Mouse (Mus musculus): ENCODE data around the gene Smoc2. TPM values are rescaled to one million over a fixed set of nuclear protein-coding genes. Genes with fewer than 3 reads are reported as not detected.
A peak's percentile ranks its signal among the peaks of the same experiment; 100 is the strongest.

Gene Smoc2
- total RNA-seq (2022) = 10 to 100 TPM; 29.1 to 46.6 (median 31.3) TPM

DNA sequence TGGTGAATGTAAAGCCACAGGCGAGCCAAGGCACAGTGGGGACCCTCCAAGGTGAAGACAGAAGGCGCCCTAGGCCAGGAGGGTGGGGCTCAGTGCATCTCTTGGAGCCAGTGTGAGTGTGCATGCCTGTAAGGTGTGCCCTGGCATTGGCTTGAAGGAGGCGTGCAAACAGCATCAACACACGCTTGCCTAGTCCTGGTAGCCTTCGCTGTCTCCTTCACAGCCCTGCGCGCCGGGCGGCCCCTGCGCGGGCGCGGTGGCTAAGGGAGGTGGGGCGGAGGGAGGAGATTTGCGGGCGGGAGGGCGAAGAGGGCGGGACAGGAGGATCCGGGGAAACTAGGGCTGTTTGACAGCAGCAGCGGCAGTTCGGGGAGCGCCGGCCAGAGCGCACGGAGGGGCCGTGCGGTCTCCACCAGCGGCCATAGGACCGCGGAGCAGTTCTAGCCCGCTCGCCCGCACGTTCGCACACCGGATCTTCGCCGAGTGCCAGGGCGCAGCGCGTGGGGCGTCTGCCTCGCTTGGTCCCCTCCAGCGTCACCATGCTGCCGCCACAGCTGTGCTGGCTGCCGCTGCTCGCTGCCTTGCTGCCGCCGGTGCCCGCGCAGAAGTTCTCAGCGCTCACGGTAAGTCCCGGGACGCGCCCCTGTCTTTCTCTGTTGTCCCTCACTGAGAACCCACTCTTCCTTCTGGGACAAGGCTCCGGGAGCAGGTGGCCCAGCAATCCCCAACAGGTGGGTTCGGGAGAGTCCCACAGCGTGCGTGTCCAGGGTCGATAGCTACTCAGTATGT is at the start of gene Smoc2:
TSS of gene Smoc2 (plus strand) at position 330 of the 789 bp plus-strand sequence.
- no peak for DNase-seq

DNA sequence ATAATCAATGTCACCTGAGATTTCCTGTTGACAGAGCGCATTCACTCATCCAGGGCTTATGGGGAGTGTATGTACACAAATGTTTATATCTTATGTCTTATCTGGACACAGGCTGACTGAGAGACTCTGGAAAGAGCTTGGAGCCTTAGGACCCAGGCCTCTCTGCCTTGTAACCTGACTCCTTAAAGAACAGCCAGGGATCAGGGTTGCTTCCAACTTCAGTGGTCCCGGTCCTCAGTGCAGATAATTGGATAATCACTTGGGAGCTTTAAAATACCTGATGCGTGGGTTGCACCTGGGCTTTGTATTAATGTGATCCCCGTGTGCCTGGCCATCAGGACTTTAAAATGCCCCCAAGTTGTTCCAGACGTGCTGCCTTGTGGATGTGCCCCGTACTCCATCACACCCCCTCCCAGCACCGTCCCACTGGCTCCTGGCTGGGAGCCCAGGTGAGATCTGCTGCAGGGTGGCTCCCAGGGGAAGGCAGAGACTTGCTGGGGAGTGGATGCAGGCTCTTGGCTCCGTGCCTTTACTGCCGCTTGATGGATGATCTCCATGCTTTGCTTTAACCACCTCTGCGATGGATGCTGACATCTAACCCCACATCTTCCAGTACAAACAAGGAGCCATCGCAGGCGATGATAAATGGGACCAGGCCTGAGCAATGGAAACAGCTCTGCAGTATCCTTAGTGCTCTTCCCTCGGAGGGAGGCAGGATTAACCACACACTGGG is 48.4 kb upstream of the Smoc2 start:
- DNase-seq = no peak

DNA sequence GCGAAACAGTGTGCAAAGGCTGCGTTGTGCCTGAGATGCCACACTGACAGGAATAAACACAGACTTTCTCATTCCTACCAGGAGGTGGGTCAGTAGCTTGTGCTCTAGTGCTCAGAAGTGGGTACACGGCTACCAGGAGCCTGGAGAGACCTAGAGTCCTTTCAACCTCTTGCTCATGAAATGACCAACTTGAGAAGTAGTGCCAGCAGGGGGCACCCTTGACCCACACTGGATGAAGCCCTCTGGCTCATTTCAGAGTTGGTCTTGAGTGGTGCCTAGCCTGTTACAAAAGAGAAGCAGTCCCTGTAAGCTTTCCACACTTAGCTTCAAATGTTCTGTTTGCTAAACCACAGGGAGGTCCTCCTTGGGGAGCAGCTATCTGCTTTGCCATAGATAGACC is 46.7 kb upstream of the Smoc2 start:
- DNase-seq = peak; percentile 35

DNA sequence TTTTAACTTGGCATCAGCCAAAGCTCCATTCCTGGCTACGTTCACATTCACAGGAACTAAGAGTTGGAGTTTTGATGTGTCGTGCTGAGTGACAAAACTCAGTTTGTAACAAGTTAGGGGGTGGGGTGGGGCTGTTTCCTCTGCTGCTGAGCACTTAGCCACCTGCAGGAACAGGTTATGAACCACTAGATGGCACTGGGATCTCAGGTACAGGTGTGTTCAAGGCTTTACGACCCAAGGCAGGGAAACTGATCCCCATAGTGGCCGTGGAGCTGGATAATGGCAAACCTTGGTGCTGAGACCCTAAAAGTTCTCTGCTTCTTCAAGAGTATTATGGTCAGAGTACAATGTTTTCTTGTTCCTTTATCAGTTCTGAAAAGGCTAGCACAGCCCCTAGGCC is 45.6 kb upstream of the Smoc2 start:
- DNase-seq = no peak

DNA sequence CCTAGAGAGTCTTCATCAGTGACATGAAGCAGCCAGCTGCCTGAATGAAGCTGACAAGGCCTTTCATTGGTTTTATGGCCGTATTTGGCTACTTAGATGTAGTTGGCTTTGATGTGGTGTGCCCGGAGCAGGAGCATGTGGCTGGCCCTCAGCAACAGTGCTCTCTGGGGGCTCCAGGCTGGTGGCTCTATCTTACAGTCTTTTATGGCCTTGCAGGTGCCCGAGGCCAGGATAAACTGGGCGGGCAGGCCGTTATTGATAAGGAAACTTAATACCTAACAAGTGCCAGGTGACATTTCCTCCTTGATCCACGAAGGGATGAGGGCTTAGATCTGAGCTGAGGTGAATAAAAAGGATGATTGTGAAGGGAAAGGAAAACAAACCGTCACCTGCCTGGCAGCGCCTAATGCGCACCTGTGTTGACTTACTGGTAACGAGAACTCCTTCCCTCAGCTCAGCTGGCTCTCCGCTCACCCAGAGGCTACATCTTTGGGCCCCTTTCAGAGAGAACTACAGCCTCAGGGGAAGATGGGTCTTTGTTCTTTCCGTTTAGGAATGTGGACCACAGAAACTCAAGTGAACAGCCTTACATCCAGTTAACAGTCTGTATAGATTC is 44.4 kb upstream of the Smoc2 start:
- no peak for DNase-seq

DNA sequence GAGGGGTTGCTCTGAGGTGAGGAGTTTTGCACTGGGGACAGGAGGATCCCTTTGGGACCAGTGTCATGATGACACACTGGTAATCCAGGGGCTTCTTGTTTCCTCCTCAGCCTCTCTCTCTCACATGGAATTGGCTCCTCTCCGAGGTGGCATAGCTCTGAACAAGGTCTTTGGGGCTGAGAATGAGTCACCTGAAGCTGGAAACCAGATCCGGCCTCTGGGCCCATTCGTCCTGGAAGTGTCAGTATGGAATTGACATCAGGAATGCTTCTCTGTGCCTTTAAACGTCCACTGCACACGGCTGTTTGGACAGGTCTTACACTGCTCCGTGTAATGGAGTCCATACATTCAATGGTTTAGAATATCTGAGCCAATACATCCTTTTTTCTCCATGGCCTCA is 42.2 kb upstream of the Smoc2 start:
- DNase-seq = no peak

DNA sequence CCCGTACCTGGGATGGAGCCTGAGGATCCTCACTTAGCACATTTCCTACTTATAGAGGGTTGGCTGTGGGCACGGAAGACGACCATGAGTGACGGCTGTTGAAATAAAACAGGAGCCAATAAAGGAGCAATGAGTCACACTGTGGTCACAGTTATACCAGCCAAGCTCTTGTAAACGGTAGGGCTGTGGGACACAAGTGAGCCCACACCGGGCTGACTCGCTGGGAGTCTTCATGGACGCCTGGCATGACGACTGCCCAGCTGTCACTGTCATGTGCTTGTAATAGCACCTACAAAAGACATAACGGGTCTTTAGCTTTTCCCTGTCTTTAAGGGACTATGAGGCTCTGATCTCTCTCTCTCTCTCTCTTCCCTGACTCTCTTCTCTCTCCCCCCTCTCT is 39.3 kb upstream of the Smoc2 start:
- no peak for DNase-seq

DNA sequence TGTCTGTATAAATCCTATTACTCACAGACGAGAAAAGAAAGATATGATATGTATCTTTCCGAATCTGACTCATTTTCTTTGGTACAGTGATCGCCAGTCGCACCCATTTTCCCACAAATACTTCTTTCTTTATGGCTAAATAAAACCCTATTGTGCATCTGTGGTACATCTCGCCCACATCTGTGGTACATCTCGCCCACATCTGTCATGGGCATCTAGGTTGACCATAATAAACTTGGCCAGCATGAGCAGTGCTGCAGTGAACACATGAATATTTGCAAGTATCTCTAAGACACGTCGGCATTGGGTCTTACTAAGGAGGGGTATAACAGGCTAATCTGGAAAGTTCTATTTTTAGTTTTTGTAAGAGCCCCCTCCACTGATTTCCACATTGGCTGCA is 36.7 kb upstream of the Smoc2 start:
- no peak for DNase-seq

DNA sequence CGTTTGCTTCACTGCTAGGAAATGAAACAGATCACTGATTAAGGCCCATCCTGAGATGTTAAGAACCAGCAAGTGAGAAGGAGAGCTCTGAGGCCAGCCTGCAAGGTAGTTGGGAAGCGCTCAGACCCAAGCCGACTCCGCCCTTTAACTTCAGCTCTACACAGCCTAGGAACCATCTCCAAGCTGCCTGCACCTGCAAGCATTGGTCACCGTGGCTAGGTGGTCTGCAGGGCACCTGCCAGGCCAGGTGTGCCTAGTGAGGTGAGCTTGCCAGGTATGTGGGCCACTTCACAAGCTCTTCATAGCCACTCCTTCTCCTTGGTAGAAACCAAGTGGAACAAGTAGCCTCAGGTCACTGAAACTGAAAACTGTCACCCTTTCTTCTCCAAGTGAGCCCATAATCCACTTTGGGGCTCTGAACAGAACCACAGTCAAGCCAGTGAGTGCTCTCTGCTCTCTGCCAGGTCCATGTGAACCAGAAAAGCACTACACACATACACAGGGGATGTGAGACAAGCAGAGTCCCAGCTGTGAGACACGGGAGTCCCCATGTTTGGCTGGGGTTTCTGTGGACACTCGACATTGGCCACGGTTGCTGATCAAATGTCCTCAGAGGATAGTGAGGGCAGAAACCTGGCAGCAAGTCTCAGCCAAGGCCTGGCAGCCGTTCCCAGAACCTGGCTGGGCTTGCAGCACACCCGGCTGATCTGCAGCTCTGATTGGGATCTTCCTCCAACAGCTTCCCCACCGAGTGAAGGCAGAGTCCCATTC is 34.9 kb upstream of the Smoc2 start:
- DNase-seq = no peak

DNA sequence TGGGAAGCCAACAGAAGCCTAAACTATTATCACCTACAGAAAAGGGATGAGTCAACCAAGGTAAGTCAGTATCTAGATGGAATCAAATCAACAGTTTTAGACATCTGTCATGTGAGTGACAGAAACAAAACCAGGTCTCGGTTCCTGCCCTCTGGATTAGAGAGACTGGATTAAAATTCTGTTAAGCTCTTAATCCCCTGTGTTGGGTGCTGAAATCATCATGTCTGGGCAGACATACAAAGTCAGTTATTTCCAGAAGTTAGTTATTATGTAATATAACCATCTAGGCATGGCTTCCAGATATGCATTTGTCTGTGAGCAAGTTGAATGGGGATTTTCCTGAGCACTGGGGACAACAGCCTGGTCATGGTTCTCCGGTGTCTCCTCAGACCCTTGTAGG is 33.0 kb upstream of the Smoc2 start:
- DNase-seq = no peak

DNA sequence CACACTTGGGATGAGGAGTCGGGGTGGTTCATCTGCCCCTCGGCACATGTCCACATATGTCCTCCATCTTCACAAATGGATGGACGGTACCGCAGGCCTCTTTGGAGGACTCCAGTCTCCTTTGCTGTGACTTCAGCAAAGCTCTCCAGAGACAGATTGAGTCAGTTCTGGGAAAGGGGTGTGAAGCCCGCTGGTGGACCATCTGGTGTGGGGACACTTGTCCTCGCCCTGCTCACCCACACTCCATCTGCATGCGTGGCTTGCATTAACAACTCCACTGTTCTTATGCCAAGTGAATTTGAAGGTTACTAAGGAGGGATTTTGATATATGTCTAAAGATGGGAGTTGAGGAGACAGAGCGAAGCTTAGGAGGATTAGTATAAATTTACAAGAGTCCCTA is 31.4 kb upstream of the Smoc2 start:
- DNase-seq = no peak

DNA sequence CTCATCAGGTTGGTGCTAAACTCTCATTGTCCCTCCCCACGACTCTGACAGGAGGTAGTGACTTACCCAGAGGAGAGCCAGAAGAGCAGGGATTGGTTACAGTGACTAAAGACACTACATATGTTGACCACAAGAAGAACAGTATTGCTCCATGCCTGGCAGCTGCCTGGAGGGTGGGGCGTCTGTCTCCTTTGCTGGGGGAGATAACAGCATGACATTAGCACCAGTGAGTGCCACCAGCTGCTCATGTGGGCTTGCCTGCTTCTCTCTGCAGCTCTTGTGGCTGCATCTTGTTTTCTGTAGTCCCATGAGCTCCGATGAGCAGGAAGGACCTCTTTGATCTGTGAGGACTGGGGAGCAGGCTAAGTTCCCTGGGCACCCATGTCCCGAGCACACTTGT is 29.7 kb upstream of the Smoc2 start:
- no peak for DNase-seq

DNA sequence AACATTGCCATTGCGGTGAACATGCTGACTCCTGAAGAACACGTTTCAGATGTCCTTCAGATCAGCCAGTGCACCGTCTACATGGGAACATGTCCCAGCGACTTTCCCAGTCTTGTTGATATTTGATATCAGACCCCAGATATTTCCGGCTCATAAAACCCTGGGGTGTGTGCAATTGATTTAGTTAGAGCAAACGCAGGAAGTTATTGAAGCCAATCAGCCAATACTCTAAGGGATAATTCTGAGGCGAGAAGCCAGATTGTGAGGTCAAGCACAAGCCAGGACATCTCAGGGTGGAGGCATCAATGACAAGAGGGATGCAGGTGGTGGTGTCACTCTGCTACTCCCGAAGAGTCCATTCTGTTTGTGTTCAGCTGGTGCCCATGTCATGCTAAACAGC is 28.9 kb upstream of the Smoc2 start:
- no peak for DNase-seq

DNA sequence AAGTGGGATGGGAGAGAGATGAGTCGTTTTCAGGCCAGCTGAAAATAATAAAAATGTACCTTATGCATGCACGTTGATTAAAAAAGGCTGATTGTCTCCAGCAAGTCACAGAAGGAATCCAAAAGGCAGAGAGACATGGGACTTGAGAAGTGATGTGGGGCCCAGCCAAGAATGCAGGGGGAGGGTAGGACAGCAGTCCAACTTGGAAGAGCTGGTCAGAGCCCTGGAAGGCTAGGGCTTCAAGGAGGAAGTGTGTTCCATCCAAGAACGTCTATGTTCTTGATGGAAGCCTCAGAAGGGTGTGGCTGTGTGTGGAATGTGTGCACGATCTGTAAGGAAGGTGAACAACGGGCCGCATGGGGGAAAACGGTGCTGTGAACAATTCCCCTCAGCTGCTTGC is 26.9 kb upstream of the Smoc2 start:
- no peak for DNase-seq

DNA sequence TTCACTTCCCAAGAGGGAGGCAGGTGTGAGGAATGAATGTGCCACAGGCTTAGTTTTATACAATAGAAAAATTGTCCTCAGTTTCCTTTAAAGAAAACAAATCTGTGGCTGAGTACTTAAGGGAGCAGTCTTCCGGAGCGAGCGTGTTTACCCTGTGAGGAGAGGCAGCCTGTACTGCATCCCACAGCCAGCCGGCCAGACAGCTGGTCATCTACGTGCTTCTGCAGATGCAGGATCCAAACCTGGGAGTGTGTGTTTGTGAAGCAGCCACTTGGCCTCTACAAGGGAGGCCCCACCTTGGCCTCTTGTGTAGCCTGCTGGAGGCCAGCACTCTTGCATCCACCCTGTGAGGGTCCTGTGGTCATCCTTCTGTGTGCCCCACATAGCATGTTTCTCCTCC is 24.7 kb upstream of the Smoc2 start:
- DNase-seq = no peak

DNA sequence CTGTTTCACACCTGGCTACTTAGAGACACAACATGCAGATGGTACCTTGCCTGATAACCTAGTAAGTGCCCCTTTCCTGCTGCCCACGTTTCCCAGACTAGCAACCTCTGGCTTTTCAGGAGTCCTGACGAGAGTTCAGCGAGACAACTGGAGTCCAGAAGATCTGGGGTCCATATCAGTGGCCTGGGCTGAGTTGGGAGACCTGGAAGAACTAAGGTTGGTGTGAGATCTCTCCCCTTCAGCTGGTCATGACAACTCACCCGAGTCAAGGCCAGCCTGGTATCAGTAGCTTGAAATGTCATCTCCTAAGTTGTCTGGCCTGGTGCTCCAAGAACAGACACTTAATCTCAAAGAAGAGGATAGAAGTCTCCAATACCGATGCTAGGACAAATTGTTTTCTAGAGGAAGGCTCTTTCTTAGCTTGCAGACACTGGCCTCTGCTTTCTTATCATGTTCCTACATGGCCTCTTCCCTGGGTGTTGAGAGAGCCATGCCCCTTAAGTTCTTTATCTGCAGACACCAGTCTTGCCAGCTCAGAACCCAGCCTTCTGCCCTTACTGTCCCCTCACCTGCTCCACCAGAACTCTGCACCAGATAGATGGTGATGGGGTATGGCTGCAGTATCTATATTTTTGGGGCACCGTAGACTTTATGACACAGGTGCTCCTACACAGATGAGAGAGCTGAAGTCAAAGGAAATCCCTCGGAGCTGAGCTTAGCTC is 21.3 kb upstream of the Smoc2 start:
- no peak for DNase-seq

DNA sequence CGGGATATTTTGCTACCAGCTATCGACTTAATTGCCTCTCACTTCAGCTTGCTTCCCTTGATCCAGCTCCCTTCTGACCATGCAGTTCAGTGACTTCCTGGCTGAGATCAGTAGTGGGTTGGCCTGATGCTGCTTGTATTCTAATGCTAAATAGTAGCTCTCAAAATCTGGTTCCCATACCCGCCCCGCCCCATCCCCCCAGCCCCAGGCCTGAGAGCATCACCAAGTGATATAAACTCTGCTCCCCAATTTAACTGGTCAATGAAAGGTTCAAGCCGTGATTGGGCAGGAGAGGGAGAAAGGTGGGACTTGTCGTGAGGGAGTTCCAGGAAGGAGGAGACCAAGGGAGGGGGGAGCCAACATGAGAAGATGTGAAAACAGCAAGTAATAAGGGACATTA is 20.4 kb upstream of the Smoc2 start:
- no peak for DNase-seq

DNA sequence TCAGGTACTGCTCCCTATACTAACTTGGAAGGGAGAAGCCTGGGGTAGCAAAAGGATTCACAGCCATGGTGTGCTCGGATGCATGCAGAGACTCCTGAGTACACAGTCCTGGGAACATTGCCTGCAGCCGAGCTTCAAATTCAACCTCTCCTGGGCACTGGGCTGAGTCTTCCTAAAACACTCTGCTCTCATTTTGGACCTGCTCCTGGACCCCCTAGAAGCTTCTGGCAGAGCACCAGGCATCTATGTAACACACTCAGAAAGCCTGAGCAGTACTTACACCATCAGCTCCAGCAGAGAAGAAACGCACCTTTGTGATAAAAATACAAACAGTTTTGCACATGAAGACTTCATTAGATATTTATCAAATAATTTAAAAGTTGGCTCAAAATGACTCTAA is 18.3 kb upstream of the Smoc2 start:
- DNase-seq = no peak

DNA sequence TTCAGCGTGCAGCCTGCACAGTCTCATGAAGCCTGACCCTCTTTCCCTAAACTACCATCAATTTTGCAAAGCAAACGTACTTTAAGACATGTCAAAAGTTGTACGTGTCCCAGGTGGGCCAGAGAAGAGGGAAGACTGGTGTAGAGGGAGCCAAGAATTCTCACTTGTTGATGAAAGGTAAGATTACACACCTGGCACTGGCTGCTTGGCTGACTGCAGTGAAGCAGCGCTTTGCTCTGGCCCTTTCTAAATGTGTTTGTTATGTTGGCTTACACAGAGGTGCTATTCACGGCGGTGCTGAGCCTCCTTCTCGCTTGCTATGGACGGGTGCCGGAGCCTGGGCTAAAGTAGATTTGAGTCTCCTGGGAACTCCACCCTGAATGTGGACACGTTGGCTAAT is 17.1 kb upstream of the Smoc2 start:
- DNase-seq = no peak

DNA sequence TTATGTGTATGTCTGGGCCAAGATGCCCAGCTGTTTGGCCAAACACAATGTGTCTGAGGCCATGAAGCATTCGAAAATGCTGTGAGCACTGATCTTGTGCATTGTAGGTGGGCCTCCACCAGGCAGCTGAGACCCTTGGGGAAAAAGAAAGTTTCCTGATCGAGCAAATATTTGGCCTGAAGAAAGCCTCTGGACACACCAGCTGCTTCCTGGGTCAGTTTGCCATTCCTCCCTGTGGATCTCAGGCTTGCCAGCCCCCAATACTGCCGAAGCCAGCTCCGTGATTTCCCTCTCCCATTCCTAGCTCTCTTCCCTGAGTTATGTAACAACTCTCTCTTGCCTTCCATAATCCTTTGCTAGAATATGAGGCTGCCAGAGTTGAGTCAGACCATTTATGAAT is 11.3 kb upstream of the Smoc2 start:
- DNase-seq = no peak

DNA sequence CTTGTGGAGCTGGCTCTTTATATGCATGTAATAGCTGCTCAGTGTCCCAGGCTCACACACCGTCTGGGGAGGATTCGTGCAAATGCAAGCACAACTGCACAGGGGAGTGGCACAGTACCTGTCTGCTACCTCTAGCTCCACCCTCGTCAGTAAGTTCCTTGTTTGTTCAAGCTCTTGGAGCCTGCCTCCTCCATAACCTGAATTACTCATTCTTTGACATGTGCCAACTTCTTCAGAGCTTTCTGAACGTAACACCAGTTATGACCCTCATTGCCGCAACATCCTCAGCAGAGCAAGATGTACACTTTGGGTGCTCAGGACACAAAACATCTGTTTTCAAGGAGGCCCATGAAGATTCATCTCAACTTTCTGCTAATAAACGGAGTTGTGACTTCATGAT is 5.9 kb upstream of the Smoc2 start:
- no peak for DNase-seq

DNA sequence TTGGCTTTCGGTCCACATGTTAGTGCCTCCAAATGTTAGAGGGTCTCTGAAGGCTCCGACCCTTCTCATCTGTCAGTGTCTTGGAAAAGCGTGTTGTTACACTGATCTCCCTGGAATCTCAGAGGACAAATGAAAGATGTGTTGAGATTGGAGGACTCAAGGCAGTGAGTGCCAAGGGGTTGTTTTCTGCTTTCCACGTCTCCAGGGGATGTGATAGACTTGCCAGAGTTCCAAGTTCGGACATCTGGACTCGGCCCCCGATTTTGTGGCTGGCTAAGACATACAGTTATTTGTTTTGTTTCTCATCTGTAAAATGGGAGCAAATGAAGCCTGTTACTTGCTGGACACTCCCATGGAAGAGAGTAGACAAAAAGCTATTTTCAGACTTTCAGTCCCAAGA is 2.0 kb upstream of the Smoc2 start:
- DNase-seq = no peak

DNA sequence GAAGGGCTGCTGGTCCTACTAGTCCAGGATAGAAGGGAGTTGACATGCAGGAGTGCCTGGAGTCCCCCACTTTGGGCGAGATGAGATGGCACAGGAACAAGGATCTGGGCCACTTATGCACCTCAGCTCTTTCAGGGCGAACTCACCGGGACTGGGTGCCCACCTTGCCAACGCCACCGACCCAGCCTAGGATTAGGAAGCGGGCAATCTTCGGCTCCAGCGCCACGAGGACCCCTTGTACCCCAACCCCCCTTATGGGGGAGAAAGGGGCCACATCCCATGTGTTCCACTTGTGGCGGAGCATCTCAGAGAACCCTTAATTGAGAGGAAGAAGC is 627 bp downstream of the Smoc2 start:
- DNase-seq = no peak
